Mouse (Mus musculus) hindbrain, postnatal 0 days (tissue): Measurements from ENCODE around the gene Sash1. TPM values are rescaled to one million over a fixed set of nuclear protein-coding genes. Genes with fewer than 3 reads are reported as not detected.

Experiments used
- ATAC-seq: fragments of 200-750 bp; cut with Nextera tagmentation; 2 replicates; pipeline ENCODE4 v1.8.0; 2017; ENCODE audit warnings: mild to moderate bottlenecking, moderate TSS enrichment, moderate library complexity
- DNase-seq: peaks from one replicate; pipeline ENCODE4 v3.0.0-alpha.2; 2015; ENCODE audit warnings: low spot score
- H3K27ac ChIP-seq: fragments of 300-500 bp; sonication (generic); 2 replicates; pipeline ENCODE4 v1.5.1; 2014; ENCODE audit warnings: mild to moderate bottlenecking
- H3K27me3 ChIP-seq: fragments of 300-500 bp; sonication (generic); 2 replicates; pipeline ENCODE4 v1.6.1; 2014; ENCODE audit warnings: low read length, mixed read lengths; ENCODE audit not compliant: insufficient read depth
- H3K36me3 ChIP-seq: fragments of 300-500 bp; sonication (generic); 2 replicates; pipeline ENCODE4 v1.6.1; 2014; ENCODE audit warnings: low read length, mixed read lengths; ENCODE audit not compliant: insufficient read depth
- H3K4me1 ChIP-seq: fragments of 300-500 bp; sonication (generic); 2 replicates; pipeline ENCODE4 v1.6.1; 2014; ENCODE audit warnings: antibody characterized with exemption, low read length, mixed read lengths; ENCODE audit not compliant: insufficient read depth
- H3K4me2 ChIP-seq: fragments of 300-500 bp; sonication (generic); 2 replicates; pipeline ENCODE4 v1.6.1; 2014; ENCODE audit warnings: low read depth, mild to moderate bottlenecking, low read length, moderate library complexity, mixed read lengths
- H3K4me3 ChIP-seq: fragments of 300-500 bp; sonication (generic); 2 replicates; pipeline ENCODE4 v1.5.1; 2014; ENCODE audit warnings: low read length
- H3K9ac ChIP-seq: fragments of 300-500 bp; sonication (generic); replicated peaks from 2 replicates; pipeline ENCODE4 v1.6.1; 2014; ENCODE audit warnings: mild to moderate bottlenecking, low read length, moderate library complexity, mixed read lengths
- H3K9me3 ChIP-seq: fragments of 300-500 bp; sonication (generic); 2 replicates; pipeline ENCODE4 v1.6.1; 2016; ENCODE audit warnings: low read length, mixed read lengths
- CTCF ChIP-seq: IDR thresholded peaks from 2 replicates; pipeline ENCODE4 v1.5.1; 2016; ENCODE audit warnings: antibody characterized with exemption, control low read depth, low read depth
- WGBS: fragments of 180-500 bp; shearing (Covaris S2); extraction: QIAGEN DNeasy Blood & Tissue Kit; methylation state at CpG from one replicate; pipeline ENCODE4 v1.1.7; 2014; 5-methylcytosine and 5-hydroxymethylcytosine counted together
- polyA plus RNA-seq: library from polyadenylated mRNA; unstranded; fragments of >200 nt; fragmentation: Nextera tagmentation; extraction: Ambion mirVana; gene quantifications from 2 replicates; pipeline ENCODE4 v1.2.1, GENCODE M21; 2015
- total RNA-seq: library from RNA; depleted of rRNA; stranded (reverse); fragments of >200 nt; gene quantifications from 2 replicates; pipeline ENCODE4 v1.2.3, GENCODE M21; 2014

The Sash1 gene
- total and polyA plus RNA-seq, 2 experiments from 2014 or later: 7.4 to 50.8 TPM

DNA sequence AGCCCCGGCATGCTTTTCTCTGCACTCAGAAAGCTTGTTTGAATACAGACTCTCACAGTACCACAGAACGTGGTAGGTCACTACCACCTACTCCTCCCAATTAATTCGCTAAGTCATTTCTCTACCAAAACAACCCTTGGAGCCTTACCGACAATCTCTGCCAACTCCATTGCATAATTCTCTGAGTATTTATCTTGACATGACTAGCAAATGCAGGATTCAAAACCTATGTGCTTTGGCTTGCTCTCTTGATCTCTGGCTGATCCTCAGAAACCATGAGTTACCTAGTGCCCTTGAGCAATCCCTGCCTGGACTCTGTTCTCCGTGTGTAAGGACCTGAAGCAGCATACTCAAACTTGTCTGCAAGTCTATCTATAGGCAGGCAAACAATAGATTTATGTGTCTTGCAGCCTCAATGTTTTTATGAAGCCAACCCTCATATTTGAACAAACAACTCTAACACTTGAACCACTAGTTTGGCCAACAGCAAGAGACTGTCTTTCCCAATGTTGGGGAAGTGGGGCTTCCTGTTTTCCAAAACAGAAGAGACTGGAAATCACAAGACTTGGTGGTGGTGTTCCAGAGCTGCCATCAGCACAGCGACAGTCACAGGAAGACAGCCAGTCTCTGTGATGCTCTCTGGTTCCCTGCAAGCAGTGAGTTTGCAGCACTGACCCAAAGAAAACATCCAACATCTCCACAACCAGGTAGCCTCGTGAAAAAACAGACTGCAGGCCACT lies 12.1 kb downstream of the Sash1 start:
- Histone ChIP-seq H3K9me3 (no peaks in the 10 kb centered on the region), H3K36me3 (no peaks in the 10 kb centered on the region), H3K4me1 (no peaks in the 10 kb centered on the region), H3K9ac (no peak overlapping the region), H3K4me3 (no peak overlapping the region), H3K27me3 (no peaks in the 10 kb centered on the region), H3K4me2 (no peak overlapping the region), H3K27ac (no peak overlapping the region)
- DNase-seq (no peak), ATAC-seq (no peak)
- TF ChIP-seq CTCF: no peak
- 74% methylated on average over 7 of the region's 7 CpGs for WGBS

- no peak for TF ChIP-seq CTCF
- WGBS: 85% methylated on average over 3 of the region's 3 CpGs
Observed at GRCm38 (mm10) chr10:8872788-8873187, 13.1 kb downstream of the Sash1 start.

DNA sequence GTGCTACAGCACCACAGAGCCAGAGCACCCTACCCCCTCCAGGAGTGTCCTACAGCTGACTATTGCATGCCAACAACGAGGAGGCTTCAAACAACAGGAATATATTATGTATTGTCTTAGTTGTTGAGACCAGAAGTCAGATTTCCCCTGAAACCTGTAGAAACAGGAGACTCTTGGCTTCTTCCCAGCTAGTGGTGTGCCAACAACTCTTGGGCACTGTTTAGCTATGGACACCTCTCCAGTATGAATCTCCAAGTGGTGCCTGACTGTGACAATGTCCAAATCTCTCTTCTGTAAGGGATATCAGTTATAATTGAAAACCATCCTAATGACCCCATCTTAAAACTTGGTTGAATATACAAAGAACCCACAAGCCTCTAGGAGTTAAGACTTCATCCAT lies 13.9 kb downstream of the Sash1 start:
- DNase-seq (no peak), ATAC-seq (no peak)
- Histone ChIP-seq H3K36me3 (no peaks in the 10 kb centered on the region), H3K9me3 (no peaks in the 10 kb centered on the region), H3K4me3 (no peak overlapping the region), H3K9ac (no peak overlapping the region), H3K4me1 (no peaks in the 10 kb centered on the region), H3K4me2 (no peak overlapping the region), H3K27ac (no peak overlapping the region), H3K27me3 (no peaks in the 10 kb centered on the region)
- no peak for TF ChIP-seq CTCF
- 55% methylated on average over 1 of the region's 1 CpGs for WGBS

More at GRCm38 (mm10) chr10:8872788-8873187, 13.1 kb downstream of the Sash1 start:
- H3K9ac ChIP-seq: no peak overlapping the region
- H3K27ac ChIP-seq: no peak overlapping the region
- no peaks in the 10 kb centered on the region for H3K27me3 ChIP-seq
- no peaks in the 10 kb centered on the region for H3K9me3 ChIP-seq
- H3K4me2 ChIP-seq: no peak overlapping the region
- no peaks in the 10 kb centered on the region for H3K36me3 ChIP-seq
- DNase-seq (no peak), ATAC-seq (no peak)
- H3K4me1 ChIP-seq: no peaks in the 10 kb centered on the region
- no peak overlapping the region for H3K4me3 ChIP-seq

DNA sequence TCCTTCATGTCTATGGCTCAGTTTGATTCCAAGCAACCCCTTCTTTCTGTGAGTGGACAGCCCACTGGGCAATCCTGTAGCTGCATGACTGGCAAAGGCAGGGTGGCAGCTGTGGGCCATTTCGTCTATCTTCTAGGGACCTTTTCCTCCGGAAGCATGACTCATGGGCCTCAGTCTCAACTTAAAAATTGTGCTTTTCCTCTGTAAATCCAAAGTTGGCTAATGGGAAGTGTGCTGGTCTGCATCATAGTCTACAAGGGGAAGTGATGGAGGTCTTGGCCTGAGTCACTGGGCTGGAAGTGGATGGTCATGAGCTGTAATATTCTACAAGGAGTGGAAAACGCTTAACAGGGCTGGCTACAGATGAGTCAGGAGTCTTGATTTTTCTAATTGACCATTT lies 15.5 kb downstream of the Sash1 start:
- no peak for ATAC-seq
- no peak for DNase-seq
- H3K27ac ChIP-seq: no peak overlapping the region
- TF ChIP-seq CTCF: no peak
- no peaks in the 10 kb centered on the region for H3K27me3 ChIP-seq
- no peaks in the 10 kb centered on the region for H3K36me3 ChIP-seq
- H3K4me1 ChIP-seq: no peaks in the 10 kb centered on the region
- WGBS: 87% methylated on average over 3 of the region's 3 CpGs
- H3K9ac ChIP-seq: no peak overlapping the region
- H3K4me3 ChIP-seq: no peak overlapping the region
- no peak overlapping the region for H3K4me2 ChIP-seq
- H3K9me3 ChIP-seq: no peaks in the 10 kb centered on the region

- H3K36me3 ChIP-seq: no peaks in the 10 kb centered on the region
- no peak for TF ChIP-seq CTCF
- H3K27me3 ChIP-seq: no peaks in the 10 kb centered on the region
- peak; percentile 29; the same call in 1 of the 2 replicates for ATAC-seq
- H3K27ac ChIP-seq: no peak overlapping the region
- no peak for DNase-seq
- H3K9me3 ChIP-seq: no peaks in the 10 kb centered on the region
- H3K4me2 ChIP-seq: no peak overlapping the region
- H3K4me1 ChIP-seq: no peaks in the 10 kb centered on the region
- no peak overlapping the region for H3K9ac ChIP-seq
- 79% methylated on average over 4 of the region's 4 CpGs for WGBS
- H3K4me3 ChIP-seq: no peak overlapping the region
Observed at GRCm38 (mm10) chr10:8866062-8866642, 19.7 kb downstream of the Sash1 start.

DNA sequence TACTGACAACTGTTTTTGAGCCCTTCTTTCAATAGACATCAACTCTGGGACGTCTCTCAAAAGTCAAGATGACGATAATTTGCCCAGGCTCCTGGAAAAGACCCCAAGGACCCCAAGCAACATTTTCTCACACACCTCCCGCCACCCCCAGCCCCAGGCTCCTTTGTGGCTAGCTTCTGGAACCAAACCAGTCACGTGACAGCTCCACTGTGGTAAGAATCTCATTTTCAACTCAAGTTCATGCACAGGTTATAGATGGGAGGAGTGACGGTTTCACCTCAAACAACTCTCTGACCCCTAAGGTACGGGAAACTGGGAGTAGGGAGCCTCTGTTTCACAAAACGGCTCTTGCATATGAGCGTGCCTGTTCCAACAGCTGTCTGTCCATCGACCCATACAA lies 25.2 kb downstream of the Sash1 start:
- ATAC-seq: no peak
- Histone ChIP-seq H3K4me3 (no peak overlapping the region), H3K4me2 (no peak overlapping the region), H3K9me3 (no peaks in the 10 kb centered on the region), H3K27ac (no peak overlapping the region), H3K36me3 (no peaks in the 10 kb centered on the region), H3K4me1 (no peaks in the 10 kb centered on the region), H3K9ac (no peak overlapping the region), H3K27me3 (no peaks in the 10 kb centered on the region)
- 75% methylated on average over 9 of the region's 9 CpGs for WGBS
- no peak for DNase-seq
- TF ChIP-seq CTCF: no peak

DNA sequence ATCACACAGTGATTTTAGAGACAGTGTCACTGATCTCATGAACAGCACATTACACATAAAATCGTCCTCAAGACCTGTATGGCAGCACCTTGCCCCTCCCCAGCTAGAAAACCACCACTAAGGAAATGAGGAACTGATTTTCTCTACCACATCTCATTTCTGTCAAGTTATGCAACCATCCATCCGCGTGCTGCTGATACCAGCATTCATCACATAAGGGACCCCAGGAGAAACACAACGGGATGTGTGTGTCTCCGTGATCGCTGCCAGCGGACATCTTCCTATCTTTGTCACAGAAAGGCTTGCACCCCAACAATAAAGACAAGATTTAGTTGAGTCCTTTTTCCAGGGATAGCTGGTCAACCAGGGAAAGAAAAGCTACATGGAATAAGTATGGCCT lies 27.2 kb downstream of the Sash1 start:
- H3K4me2 ChIP-seq: no peak overlapping the region
- H3K4me3 ChIP-seq: no peak overlapping the region
- no peaks in the 10 kb centered on the region for H3K9me3 ChIP-seq
- no peak for TF ChIP-seq CTCF
- no peak for DNase-seq
- no peak overlapping the region for H3K9ac ChIP-seq
- no peaks in the 10 kb centered on the region for H3K27me3 ChIP-seq
- 94% methylated on average over 7 of the region's 7 CpGs for WGBS
- no peak for ATAC-seq
- no peaks in the 10 kb centered on the region for H3K36me3 ChIP-seq
- H3K4me1 ChIP-seq: no peaks in the 10 kb centered on the region
- no peak overlapping the region for H3K27ac ChIP-seq
